Mouse (Mus musculus) erythroblast, embryonic 14.5 days (primary cell): Measurements from ENCODE around the gene Negr1. TPM values are rescaled to one million over a fixed set of nuclear protein-coding genes. Genes with fewer than 3 reads are reported as not detected.

Experiments used
- H3K27me3 ChIP-seq: 2 replicates; pipeline ENCODE4 v1.6.1; 2012; ENCODE audit warnings: inconsistent platforms; ENCODE audit not compliant: control insufficient read depth
- H3K36me3 ChIP-seq: 2 replicates; pipeline ENCODE4 v1.6.1; 2012; ENCODE audit warnings: mild to moderate bottlenecking, inconsistent platforms; ENCODE audit not compliant: control insufficient read depth
- H3K4me1 ChIP-seq: 2 replicates; pipeline ENCODE4 v1.6.1; 2012; ENCODE audit warnings: inconsistent platforms; ENCODE audit not compliant: control insufficient read depth
- H3K4me3 ChIP-seq: replicated peaks from 2 replicates; pipeline ENCODE3; 2012; ENCODE audit warnings: moderate library complexity, mild to moderate bottlenecking, inconsistent platforms
- H3K9me3 ChIP-seq: 2 replicates; pipeline ENCODE4 v1.6.1; 2012; ENCODE audit warnings: low read length, inconsistent platforms, mixed read lengths; ENCODE audit not compliant: control insufficient read depth
- GATA1 ChIP-seq: IDR thresholded peaks from 2 replicates; pipeline ENCODE4 v1.6.1; 2012; ENCODE audit warnings: low read length, inconsistent platforms, mixed read lengths
- TAL1 ChIP-seq: IDR thresholded peaks from 3 replicates; pipeline ENCODE4 v1.6.1; 2012; ENCODE audit warnings: low read length, inconsistent platforms, mixed read lengths
- polyA plus RNA-seq: library from polyadenylated mRNA; stranded (reverse); fragments of >175 nt; gene quantifications from 2 replicates; pipeline ENCODE4 v1.2.3, GENCODE M21; 2012

The Negr1 gene
- polyA plus RNA-seq, 1 experiment = 0.02 TPM

GRCm38 (mm10) chr3:156573465-156573864 is 11.9 kb downstream of the Negr1 start:
- H3K9me3 ChIP-seq = no peaks in the 10 kb centered on the region; the same call in 1 of the 2 replicates
- no peaks in the 10 kb centered on the region for H3K36me3 ChIP-seq
- TF ChIP-seq TAL1 (no peak), GATA1 (no peak)
- no peak overlapping the region for H3K4me3 ChIP-seq
- H3K4me1 ChIP-seq = no peaks in the 10 kb centered on the region
- H3K27me3 ChIP-seq = no peaks in the 10 kb centered on the region

- H3K9me3 ChIP-seq = no peaks in the 10 kb centered on the region; the same call in 1 of the 2 replicates
- no peaks in the 10 kb centered on the region for H3K36me3 ChIP-seq
- no peaks in the 10 kb centered on the region for H3K4me1 ChIP-seq
- no peak overlapping the region for H3K4me3 ChIP-seq
- no peaks in the 10 kb centered on the region for H3K27me3 ChIP-seq
- no peak for TF ChIP-seq GATA1
- TF ChIP-seq TAL1 = no peak
Measured at GRCm38 (mm10) chr3:156576292-156576691, 14.7 kb downstream of the Negr1 start.

GRCm38 (mm10) chr3:156590612-156591011 is 29.0 kb downstream of the Negr1 start:
- H3K9me3 ChIP-seq = no peaks in the 10 kb centered on the region; the same call in 1 of the 2 replicates
- H3K4me3 ChIP-seq = no peak overlapping the region
- H3K27me3 ChIP-seq = no peaks in the 10 kb centered on the region
- TF ChIP-seq GATA1 = no peak
- no peak for TF ChIP-seq TAL1
- H3K4me1 ChIP-seq = no peaks in the 10 kb centered on the region
- H3K36me3 ChIP-seq = no peaks in the 10 kb centered on the region

GRCm38 (mm10) chr3:156591125-156591524 is 29.5 kb downstream of the Negr1 start:
- Histone ChIP-seq H3K4me3 (no peak overlapping the region), H3K36me3 (no peaks in the 10 kb centered on the region), H3K27me3 (no peaks in the 10 kb centered on the region), H3K4me1 (no peaks in the 10 kb centered on the region), H3K9me3 (no peaks in the 10 kb centered on the region)
- TF ChIP-seq GATA1 (no peak), TAL1 (no peak)

- no peaks in the 10 kb centered on the region for H3K36me3 ChIP-seq
- H3K4me1 ChIP-seq = no peaks in the 10 kb centered on the region
- no peaks in the 10 kb centered on the region; the same call in 1 of the 2 replicates for H3K9me3 ChIP-seq
- H3K4me3 ChIP-seq = no peak overlapping the region
- TF ChIP-seq GATA1 (no peak), TAL1 (no peak)
- no peaks in the 10 kb centered on the region for H3K27me3 ChIP-seq
Measured at GRCm38 (mm10) chr3:156606846-156607245, 45.3 kb downstream of the Negr1 start.

GRCm38 (mm10) chr3:156619921-156620320 is 58.3 kb downstream of the Negr1 start:
- Histone ChIP-seq H3K27me3 (no peaks in the 10 kb centered on the region), H3K4me1 (no peaks in the 10 kb centered on the region), H3K4me3 (no peak overlapping the region), H3K36me3 (no peaks in the 10 kb centered on the region), H3K9me3 (peaks cover 3% of the 10 kb centered on the region; the same call in 1 of the 2 replicates)
- no peak for TF ChIP-seq GATA1

- no peaks in the 10 kb centered on the region for H3K4me1 ChIP-seq
- H3K36me3 ChIP-seq = no peaks in the 10 kb centered on the region
- H3K27me3 ChIP-seq = no peaks in the 10 kb centered on the region
- H3K9me3 ChIP-seq = no peaks in the 10 kb centered on the region
- no peak for TF ChIP-seq GATA1
- no peak for TF ChIP-seq TAL1
- H3K4me3 ChIP-seq = no peak overlapping the region
Measured at GRCm38 (mm10) chr3:156628594-156628993, 67.0 kb downstream of the Negr1 start.

- no peaks in the 10 kb centered on the region for H3K36me3 ChIP-seq
Measured at GRCm38 (mm10) chr3:156632942-156633341, 71.3 kb downstream of the Negr1 start.

GRCm38 (mm10) chr3:156639382-156639781 is 77.8 kb downstream of the Negr1 start:
- Histone ChIP-seq H3K36me3 (no peaks in the 10 kb centered on the region), H3K4me1 (no peaks in the 10 kb centered on the region)

More at GRCm38 (mm10) chr3:156632942-156633341, 71.3 kb downstream of the Negr1 start:
- Histone ChIP-seq H3K27me3 (no peaks in the 10 kb centered on the region), H3K4me1 (no peaks in the 10 kb centered on the region), H3K4me3 (no peak overlapping the region), H3K9me3 (no peaks in the 10 kb centered on the region)
- TF ChIP-seq TAL1 (no peak), GATA1 (no peak)

More at GRCm38 (mm10) chr3:156639382-156639781, 77.8 kb downstream of the Negr1 start:
- Histone ChIP-seq H3K9me3 (no peaks in the 10 kb centered on the region), H3K27me3 (no peaks in the 10 kb centered on the region), H3K4me3 (no peak overlapping the region)
- TF ChIP-seq TAL1 = no peak
- TF ChIP-seq GATA1 = no peak
